Mouse (Mus musculus) intestine, embryonic 14.5 days (tissue): ENCODE results near the gene Macrod2. TPM values are rescaled to one million over a fixed set of nuclear protein-coding genes. Genes with fewer than 3 reads are reported as not detected.

ENCODE experiments used
- ATAC-seq: fragments of 200-750 bp; cut with Nextera tagmentation; replicated peaks from 2 replicates; pipeline ENCODE4 v1.8.0; 2017; ENCODE audit warnings: low read depth, moderate number of reproducible peaks, moderate TSS enrichment, moderate library complexity; ENCODE audit not compliant: low FRiP score, low TSS enrichment
- DNase-seq: peaks from one replicate; pipeline ENCODE4 v3.0.0-alpha.2; 2018; ENCODE audit warnings: low spot score
- H3K27ac ChIP-seq: fragments of 300-500 bp; sonication (generic); 2 replicates; pipeline ENCODE4 v1.5.1; 2014; ENCODE audit warnings: low read depth, mild to moderate bottlenecking, control low read depth
- H3K27me3 ChIP-seq: fragments of 300-500 bp; sonication (generic); replicated peaks from 2 replicates; pipeline ENCODE4 v1.6.1; 2014; ENCODE audit warnings: low read length, control low read depth; ENCODE audit not compliant: control insufficient read depth, insufficient read depth
- H3K36me3 ChIP-seq: fragments of 300-500 bp; sonication (generic); 2 replicates; pipeline ENCODE4 v1.6.1; 2014; ENCODE audit warnings: low read length, control low read depth; ENCODE audit not compliant: control insufficient read depth, insufficient read depth
- H3K4me1 ChIP-seq: fragments of 300-500 bp; sonication (generic); replicated peaks from 2 replicates; pipeline ENCODE4 v1.6.1; 2014; ENCODE audit warnings: low read length, control low read depth, mixed read lengths; ENCODE audit not compliant: control insufficient read depth, insufficient read depth
- H3K4me2 ChIP-seq: fragments of 300-500 bp; sonication (generic); 2 replicates; pipeline ENCODE4 v1.6.1; 2014; ENCODE audit warnings: low read length
- H3K4me3 ChIP-seq: fragments of 300-500 bp; sonication (generic); 2 replicates; pipeline ENCODE4 v1.5.1; 2014; ENCODE audit warnings: low read depth, low read length, control low read depth, mixed read lengths
- H3K9ac ChIP-seq: fragments of 300-500 bp; sonication (generic); 2 replicates; pipeline ENCODE4 v1.6.1; 2014; ENCODE audit warnings: mild to moderate bottlenecking, low read length
- H3K9me3 ChIP-seq: fragments of 300-500 bp; sonication (generic); 2 replicates; pipeline ENCODE4 v1.6.1; 2016; ENCODE audit warnings: low read length, control low read depth; ENCODE audit not compliant: control insufficient read depth
- WGBS: fragments of 180-500 bp; shearing (Covaris S2); extraction: QIAGEN DNeasy Blood & Tissue Kit; methylation state at CpG from one replicate; pipeline ENCODE4 v1.1.7; 2014; 5-methylcytosine and 5-hydroxymethylcytosine counted together
- polyA plus RNA-seq: library from polyadenylated mRNA; unstranded; fragments of >200 nt; fragmentation: Nextera tagmentation; extraction: Ambion mirVana; gene quantifications from 2 replicates; pipeline ENCODE4 v1.2.1, GENCODE M21; 2014

Gene Macrod2
- polyA plus RNA-seq, 1 experiment from 2014 or later, result 30.6 TPM

- Histone ChIP-seq H3K4me2 (no peak overlapping the region), H3K4me3 (no peak overlapping the region), H3K9me3 (no peaks in the 10 kb centered on the region), H3K27me3 (no peaks in the 10 kb centered on the region), H3K27ac (no peak overlapping the region), H3K36me3 (no peaks in the 10 kb centered on the region), H3K4me1 (no peaks in the 10 kb centered on the region), H3K9ac (no peak overlapping the region)
- ATAC-seq, result no peak
- 43% methylated on average over 4 of the region's 4 CpGs for WGBS
- no peak for DNase-seq
Observed at GRCm38 (mm10) chr2:140692461-140692860, 297.4 kb downstream of the Macrod2 start.

GRCm38 (mm10) chr2:140693845-140694244 is 298.7 kb downstream of the Macrod2 start:
- no peak; the same call in 1 of the 2 replicates for ATAC-seq
- Histone ChIP-seq H3K36me3 (no peaks in the 10 kb centered on the region), H3K4me2 (no peak overlapping the region), H3K9ac (no peak overlapping the region), H3K9me3 (no peaks in the 10 kb centered on the region), H3K27ac (no peak overlapping the region), H3K4me1 (no peaks in the 10 kb centered on the region), H3K27me3 (no peaks in the 10 kb centered on the region), H3K4me3 (no peak overlapping the region)
- WGBS, result 84% methylated on average over 5 of the region's 5 CpGs
- DNase-seq, result no peak

GRCm38 (mm10) chr2:140698585-140698984 is 303.5 kb downstream of the Macrod2 start:
- Histone ChIP-seq H3K4me3 (no peak overlapping the region), H3K9ac (no peak overlapping the region), H3K4me2 (no peak overlapping the region), H3K36me3 (no peaks in the 10 kb centered on the region), H3K9me3 (no peaks in the 10 kb centered on the region), H3K27me3 (no peaks in the 10 kb centered on the region), H3K27ac (no peak overlapping the region), H3K4me1 (no peaks in the 10 kb centered on the region)
- ATAC-seq (no peak), DNase-seq (no peak)
- WGBS, result 49% methylated on average over 3 of the region's 3 CpGs

GRCm38 (mm10) chr2:140703377-140703776 is 308.3 kb downstream of the Macrod2 start:
- 68% methylated on average over 4 of the region's 4 CpGs for WGBS
- H3K36me3 ChIP-seq, result no peaks in the 10 kb centered on the region
- no peaks in the 10 kb centered on the region for H3K9me3 ChIP-seq
- no peak overlapping the region for H3K9ac ChIP-seq
- H3K4me3 ChIP-seq, result no peak overlapping the region
- no peaks in the 10 kb centered on the region for H3K27me3 ChIP-seq
- ATAC-seq, result no peak
- no peaks in the 10 kb centered on the region for H3K4me1 ChIP-seq
- no peak overlapping the region for H3K27ac ChIP-seq
- H3K4me2 ChIP-seq, result no peak overlapping the region
- DNase-seq, result no peak

- WGBS, result 32% methylated on average over 3 of the region's 3 CpGs
- H3K27me3 ChIP-seq, result no peaks in the 10 kb centered on the region
- no peak overlapping the region for H3K4me3 ChIP-seq
- DNase-seq, result no peak
- no peak overlapping the region for H3K9ac ChIP-seq
- no peaks in the 10 kb centered on the region for H3K4me1 ChIP-seq
- no peaks in the 10 kb centered on the region for H3K36me3 ChIP-seq
- no peak overlapping the region for H3K27ac ChIP-seq
- H3K9me3 ChIP-seq, result no peaks in the 10 kb centered on the region
- no peak for ATAC-seq
- no peak overlapping the region for H3K4me2 ChIP-seq
Observed at GRCm38 (mm10) chr2:140704146-140704545, 309.0 kb downstream of the Macrod2 start.

- H3K27ac ChIP-seq, result no peak overlapping the region
- H3K4me1 ChIP-seq, result no peaks in the 10 kb centered on the region
- H3K4me2 ChIP-seq, result no peak overlapping the region
- WGBS, result 24% methylated on average over 2 of the region's 2 CpGs
- no peaks in the 10 kb centered on the region for H3K9me3 ChIP-seq
- H3K9ac ChIP-seq, result no peak overlapping the region
- H3K4me3 ChIP-seq, result no peak overlapping the region
- no peak for DNase-seq
- H3K27me3 ChIP-seq, result no peaks in the 10 kb centered on the region
- no peaks in the 10 kb centered on the region for H3K36me3 ChIP-seq
- no peak for ATAC-seq
Observed at GRCm38 (mm10) chr2:140705278-140705677, 310.2 kb downstream of the Macrod2 start.

- no peak for ATAC-seq
- 83% methylated on average over 5 of the region's 5 CpGs for WGBS
- Histone ChIP-seq H3K27ac (no peak overlapping the region), H3K4me1 (no peaks in the 10 kb centered on the region), H3K9me3 (no peaks in the 10 kb centered on the region), H3K9ac (no peak overlapping the region), H3K27me3 (no peaks in the 10 kb centered on the region), H3K36me3 (no peaks in the 10 kb centered on the region), H3K4me3 (no peak overlapping the region), H3K4me2 (no peak overlapping the region)
- DNase-seq, result no peak
Observed at GRCm38 (mm10) chr2:140707550-140707949, 312.4 kb downstream of the Macrod2 start.

- H3K9me3 ChIP-seq, result no peaks in the 10 kb centered on the region
- no peak overlapping the region for H3K9ac ChIP-seq
- ATAC-seq (no peak), DNase-seq (no peak)
- no peaks in the 10 kb centered on the region for H3K36me3 ChIP-seq
- 70% methylated on average over 4 of the region's 4 CpGs for WGBS
- no peaks in the 10 kb centered on the region for H3K4me1 ChIP-seq
- no peaks in the 10 kb centered on the region for H3K27me3 ChIP-seq
- no peak overlapping the region for H3K4me3 ChIP-seq
- no peak overlapping the region for H3K27ac ChIP-seq
- H3K4me2 ChIP-seq, result no peak overlapping the region
Observed at GRCm38 (mm10) chr2:140715822-140716221, 320.7 kb downstream of the Macrod2 start.

- WGBS, result 78% methylated on average over 9 of the region's 9 CpGs
- DNase-seq, result no peak
- H3K9me3 ChIP-seq, result no peaks in the 10 kb centered on the region
- no peak overlapping the region for H3K27ac ChIP-seq
- H3K4me1 ChIP-seq, result no peaks in the 10 kb centered on the region
- ATAC-seq, result no peak
- H3K36me3 ChIP-seq, result no peaks in the 10 kb centered on the region
- no peaks in the 10 kb centered on the region for H3K27me3 ChIP-seq
- H3K9ac ChIP-seq, result no peak overlapping the region
- no peak overlapping the region for H3K4me3 ChIP-seq
- H3K4me2 ChIP-seq, result no peak overlapping the region
Observed at GRCm38 (mm10) chr2:140717407-140717806, 322.3 kb downstream of the Macrod2 start.
